Mouse (Mus musculus): Measurements from ENCODE around the gene Zfp141.
A peak's percentile ranks its signal among the peaks of the same experiment; 100 is the strongest.

The Zfp141 gene

DNA sequence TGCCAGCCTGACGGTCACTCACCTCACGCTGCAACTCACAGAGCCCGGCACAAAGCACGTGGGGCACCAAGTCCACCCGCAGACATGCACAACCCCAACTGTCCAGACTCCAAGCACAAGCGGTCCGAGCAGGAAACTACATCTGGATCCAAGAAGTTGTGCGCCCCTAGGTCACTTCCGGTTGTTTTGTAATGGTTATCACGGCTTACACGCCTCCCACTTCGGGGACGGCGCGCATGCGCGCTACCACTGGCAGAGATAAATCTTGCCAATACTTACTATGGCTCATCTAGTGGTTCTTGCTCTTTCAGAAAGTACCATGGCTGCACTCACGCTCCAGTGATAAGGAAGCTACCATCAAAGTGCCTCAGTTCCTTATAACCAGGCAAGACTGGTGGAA is at the start of gene Zfp141:
Gene Zfp141, minus strand, starts transcription at position 153 of the 400 bp plus-strand sequence.
- DNase-seq (ENCODE audit: low spot score), result peak; percentile 92

DNA sequence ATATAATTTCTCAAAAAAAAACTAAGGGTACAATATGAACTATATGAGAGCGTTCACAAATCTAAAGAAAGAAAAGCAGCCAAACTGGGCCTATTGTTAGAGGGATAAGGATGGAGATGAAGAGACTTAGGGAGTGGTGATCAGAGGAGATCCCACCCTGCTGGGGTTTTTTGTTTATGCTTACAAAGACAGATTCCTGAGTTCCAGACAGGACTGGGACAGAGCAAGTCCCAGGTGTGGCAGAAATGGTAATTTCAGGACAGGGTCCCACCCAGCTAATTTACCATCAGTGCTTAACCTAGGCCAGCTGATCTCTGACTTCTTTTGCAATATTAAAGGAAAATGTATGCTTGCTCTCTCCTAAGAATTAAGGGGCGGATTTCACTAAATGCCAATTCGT is 46.2 kb upstream of the Zfp141 start:
- no peak for DNase-seq (ENCODE audit: low spot score)

GRCm38 (mm10) chr7:42505186-42505585 is 354 bp downstream of the Zfp141 start:
- DNase-seq (ENCODE audit: low spot score), result peak; percentile 47

GRCm38 (mm10) chr7:42498248-42498647 is 7.3 kb downstream of the Zfp141 start:
- no peak for DNase-seq (ENCODE audit: low spot score)

- DNase-seq (ENCODE audit: low spot score), result no peak
These were observed 8.2 kb downstream of the Zfp141 start for GRCm38 (mm10) chr7:42497356-42497755.

DNA sequence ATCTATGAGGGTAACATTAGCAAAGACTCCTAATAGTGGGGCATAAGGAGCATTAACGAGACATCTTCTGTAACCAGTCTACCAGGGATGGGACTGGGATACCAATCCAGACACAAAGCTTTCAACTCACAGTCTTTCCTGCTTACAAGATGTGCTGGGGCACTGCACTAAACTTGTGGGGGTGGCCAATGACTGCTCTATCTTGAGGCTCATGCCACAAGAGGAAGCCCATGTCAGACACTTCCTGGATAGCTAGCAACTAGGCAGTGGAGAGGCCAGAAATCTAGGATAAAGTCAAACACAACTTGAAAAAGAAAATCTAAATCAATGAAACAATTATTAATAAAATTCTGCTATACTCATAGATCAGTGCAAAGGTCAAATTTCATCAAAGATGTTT is 9.3 kb downstream of the Zfp141 start:
- no peak for DNase-seq (ENCODE audit: low spot score)

DNA sequence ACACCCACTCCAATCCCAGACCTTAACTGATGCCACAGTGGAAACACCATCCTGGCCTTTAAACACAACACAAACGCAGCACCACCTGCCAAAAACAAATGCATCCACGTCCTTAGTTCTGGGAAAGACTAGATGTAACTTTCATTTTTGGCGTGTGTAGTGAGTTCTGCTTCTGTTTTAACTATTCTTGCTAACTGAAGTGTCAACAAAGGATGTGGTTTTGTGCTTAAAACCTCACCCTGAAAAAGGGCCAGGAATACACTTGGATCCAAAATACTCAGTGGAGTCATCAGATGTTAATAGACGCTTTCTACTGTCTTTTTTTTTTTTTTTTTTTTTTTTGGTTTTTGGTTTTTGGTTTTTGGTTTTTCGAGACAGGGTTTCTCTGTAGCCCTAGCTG is 14.7 kb downstream of the Zfp141 start:
- DNase-seq (ENCODE audit: low spot score), result no peak

- no peak for DNase-seq (ENCODE audit: low spot score)
These were observed 15.2 kb downstream of the Zfp141 start for GRCm38 (mm10) chr7:42490358-42490757.

GRCm38 (mm10) chr7:42454640-42455039 is 50.9 kb downstream of the Zfp141 start:
- no peak for DNase-seq (ENCODE audit: low spot score)

- peak; percentile 5 for DNase-seq (ENCODE audit: low spot score)
These were observed 54.9 kb downstream of the Zfp141 start for GRCm38 (mm10) chr7:42450618-42451017.

- no peak for DNase-seq (ENCODE audit: low spot score)
These were observed 57.7 kb downstream of the Zfp141 start, which contains the start of gene 4933421I07Rik for GRCm38 (mm10) chr7:42447850-42448249. 4933421I07Rik (minus strand) TSS chr7:42448120.

- no peak for DNase-seq (ENCODE audit: low spot score)
These were observed 58.2 kb downstream of the Zfp141 start for GRCm38 (mm10) chr7:42447352-42447751.
